Mouse (Mus musculus) heart, embryonic 14.5 days (tissue): Measurements from ENCODE around the gene Zcchc8. TPM values are rescaled to one million over a fixed set of nuclear protein-coding genes. Genes with fewer than 3 reads are reported as not detected.
"Not testable (repeated sequence)": the region's sequence is repeated elsewhere in the genome, so short reads cannot be mapped to it uniquely, and the experiment has no call there.

Experiments
- ATAC-seq: fragments of 200-750 bp; cut with Nextera tagmentation; 2 replicates; pipeline ENCODE4 v1.8.0; 2017; ENCODE audit warnings: low read depth, moderate TSS enrichment; ENCODE audit not compliant: insufficient number of reproducible peaks, insufficient read depth, low FRiP score
- H3K27ac ChIP-seq, 2 experiments: fragments of 200-500 bp in 1 of 2; fragments of 300-500 bp in 1 of 2; sonication (generic) in 1 of 2; replicated peaks in 1 of 2; 2 replicates each; pipeline ENCODE4 v1.5.1; 2012 to 2014; ENCODE audit warnings: low read depth in 2 of 2, low read length in 2 of 2, control low read depth in 1 of 2, mild to moderate bottlenecking in 1 of 2, mixed read lengths in 1 of 2; ENCODE audit not compliant: control insufficient read depth in 1 of 2, insufficient read depth in 1 of 2
- H3K27me3 ChIP-seq: fragments of 300-500 bp; sonication (generic); 2 replicates; pipeline ENCODE4 v1.6.1; 2014; ENCODE audit warnings: mild to moderate bottlenecking, low read length, control low read depth; ENCODE audit not compliant: control insufficient read depth, insufficient read depth
- H3K36me3 ChIP-seq: fragments of 300-500 bp; sonication (generic); 2 replicates; pipeline ENCODE4 v1.6.1; 2014; ENCODE audit warnings: mild to moderate bottlenecking, control low read depth, low read length, mixed read lengths; ENCODE audit not compliant: control insufficient read depth, insufficient read depth
- H3K4me1 ChIP-seq, 2 experiments: fragments of 200-500 bp in 1 of 2; fragments of 300-500 bp in 1 of 2; sonication (generic) in 1 of 2; 2 replicates each; pipeline ENCODE4 v1.6.1; 2012 to 2014; ENCODE audit warnings: low read length in 2 of 2, control low read depth in 1 of 2, mixed read lengths in 1 of 2; ENCODE audit not compliant: control insufficient read depth in 2 of 2, insufficient read depth in 2 of 2
- H3K4me2 ChIP-seq: fragments of 300-500 bp; sonication (generic); 2 replicates; pipeline ENCODE4 v1.6.1; 2014; ENCODE audit warnings: mild to moderate bottlenecking, low read length
- H3K4me3 ChIP-seq, 2 experiments: fragments of 200-500 bp in 1 of 2; fragments of 300-500 bp in 1 of 2; sonication (generic) in 1 of 2; 2 replicates each; pipeline ENCODE4 v1.5.1; 2012 to 2014; ENCODE audit warnings: low read length in 2 of 2, mild to moderate bottlenecking in 2 of 2, control low read depth in 1 of 2, low read depth in 1 of 2, moderate library complexity in 1 of 2; ENCODE audit not compliant: control insufficient read depth in 1 of 2, insufficient read depth in 1 of 2
- H3K9ac ChIP-seq: fragments of 300-500 bp; sonication (generic); 2 replicates; pipeline ENCODE4 v1.6.1; 2014; ENCODE audit warnings: mild to moderate bottlenecking, low read length
- H3K9me3 ChIP-seq: fragments of 300-500 bp; sonication (generic); 2 replicates; pipeline ENCODE4 v1.6.1; 2016; ENCODE audit warnings: low read length, control low read depth; ENCODE audit not compliant: control insufficient read depth
- WGBS: fragments of 180-500 bp; shearing (Covaris S2); extraction: QIAGEN DNeasy Blood & Tissue Kit; methylation state at CpG from one replicate; pipeline ENCODE4 v1.1.7; 2014; 5-methylcytosine and 5-hydroxymethylcytosine counted together
- polyA plus RNA-seq: library from polyadenylated mRNA; unstranded; fragments of >200 nt; fragmentation: Nextera tagmentation; extraction: Ambion mirVana; gene quantifications from 2 replicates; pipeline ENCODE4 v1.2.1, GENCODE M21; 2014

The Zcchc8 gene
- polyA plus RNA-seq, 1 experiment from 2014 or later = 57.0 TPM

DNA sequence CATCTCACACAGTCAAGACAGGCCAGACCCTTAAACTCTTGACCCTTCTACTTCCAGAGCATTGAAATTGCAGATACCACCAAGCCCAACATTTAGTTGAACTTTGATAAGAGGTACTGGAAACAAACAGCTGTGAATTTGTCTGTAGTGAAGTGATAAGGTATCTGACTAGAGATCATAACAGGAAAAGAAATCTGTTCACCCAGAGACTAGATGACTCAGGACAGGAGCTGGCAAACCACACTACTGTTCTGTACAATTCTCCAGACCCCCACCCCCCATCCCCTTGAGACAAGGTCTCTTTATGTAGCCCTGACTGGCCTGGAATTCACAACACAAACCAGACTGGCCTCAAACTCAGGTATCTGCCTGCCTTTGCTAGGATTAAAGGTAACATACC lies 25.4 kb upstream of the Zcchc8 start:
- peaks cover 3 to 23% of the 10 kb centered on the region in 2 experiments; a peak in 3 of 4 replicates for H3K4me1 ChIP-seq
- 0 out of 4 replicates have a peak overlapping the region, but pooled peaks of 1 of the 2 experiments have one; percentile 77 for H3K4me3 ChIP-seq
- H3K27me3 ChIP-seq = no peaks in the 10 kb centered on the region

DNA sequence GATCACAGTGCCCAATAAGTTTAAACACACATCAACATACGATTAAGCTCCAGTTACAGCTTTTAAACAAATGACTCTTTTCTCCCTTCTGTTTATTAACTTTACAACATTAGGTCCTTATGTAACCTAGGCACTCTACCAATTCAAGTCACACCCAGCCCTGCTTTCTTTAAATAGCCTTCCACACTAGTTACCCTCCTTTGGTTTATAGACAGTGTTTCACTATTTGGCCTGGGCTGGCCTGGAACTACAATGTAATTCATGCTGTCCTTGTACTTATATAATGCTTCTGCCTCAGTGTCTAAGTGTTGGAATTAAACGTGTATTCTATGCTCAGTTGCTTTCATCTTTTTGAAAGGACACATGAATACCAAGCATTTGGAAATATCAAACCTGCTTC lies 23.5 kb upstream of the Zcchc8 start:
- Histone ChIP-seq H3K4me3 (no peak overlapping the region), H3K4me2 (no peak overlapping the region), H3K27me3 (no peaks in the 10 kb centered on the region), H3K9me3 (no peaks in the 10 kb centered on the region), H3K36me3 (peaks cover 57% of the 10 kb centered on the region), H3K27ac (no peak overlapping the region), H3K9ac (no peak overlapping the region), H3K4me1 (peaks cover 2 to 23% of the 10 kb centered on the region in 2 experiments; a peak in 2 of 4 replicates)
- ATAC-seq = no peak
- 83% methylated on average over 2 of the region's 2 CpGs for WGBS

More for the DNA sequence above, 25.4 kb upstream of the Zcchc8 start:
- peak overlapping the region; percentile 88 for H3K9ac ChIP-seq
- ATAC-seq = no peak
- peak overlapping the region in 1 of 2 experiments; percentile 30; a peak in 1 of 4 replicates for H3K27ac ChIP-seq
- no peaks in the 10 kb centered on the region for H3K9me3 ChIP-seq
- peaks cover 38% of the 10 kb centered on the region for H3K36me3 ChIP-seq
- H3K4me2 ChIP-seq = peak overlapping the region; percentile 84

DNA sequence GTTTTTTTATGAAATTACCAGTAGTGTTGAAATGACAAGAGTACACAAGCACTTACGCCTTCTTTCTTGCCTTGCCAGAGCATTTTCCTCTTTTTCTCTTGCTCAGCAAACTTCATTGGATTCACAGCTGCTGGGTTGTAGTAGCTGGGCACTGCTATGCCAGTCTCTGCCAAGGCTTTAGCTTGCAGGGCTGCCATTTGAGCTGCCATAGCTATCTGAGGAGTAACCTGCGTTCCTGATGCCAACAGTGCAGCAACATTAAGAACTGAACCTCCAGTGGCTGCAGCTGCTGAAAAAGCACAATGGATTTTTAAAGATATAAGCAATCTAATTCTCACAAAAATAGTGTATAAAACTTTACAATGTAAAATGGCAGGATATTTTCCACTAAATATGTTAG lies 10.1 kb upstream of the Zcchc8 start:
- H3K36me3 ChIP-seq = peaks cover 87% of the 10 kb centered on the region
- H3K9me3 ChIP-seq = no peaks in the 10 kb centered on the region
- no peak overlapping the region for H3K9ac ChIP-seq
- H3K27ac ChIP-seq = no peak overlapping the region
- no peaks in the 10 kb centered on the region for H3K27me3 ChIP-seq
- no peak for ATAC-seq
- no peaks in the 10 kb centered on the region for H3K4me1 ChIP-seq
- WGBS = 98% methylated on average over 2 of the region's 2 CpGs
- H3K4me2 ChIP-seq = no peak overlapping the region
- H3K4me3 ChIP-seq = no peak overlapping the region

DNA sequence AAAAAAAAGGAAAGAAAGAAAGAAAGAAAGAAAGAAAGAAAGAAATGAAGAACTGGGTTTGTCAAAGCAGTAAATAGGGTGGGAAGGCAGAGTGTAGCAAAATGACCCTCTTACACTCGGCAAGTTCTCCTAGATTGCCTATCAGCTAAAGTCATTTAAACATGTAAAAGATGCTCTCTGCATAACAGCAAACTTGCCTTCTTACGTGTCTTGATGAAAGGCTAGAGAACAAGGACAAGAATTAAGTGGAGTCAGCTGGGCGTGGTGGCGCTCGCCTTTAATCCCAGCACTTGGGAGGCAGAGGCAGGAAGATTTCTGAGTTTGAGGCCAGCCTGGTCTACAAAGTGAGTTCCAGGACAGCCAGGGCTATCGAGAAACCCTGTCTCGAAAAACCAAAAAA lies 2.9 kb upstream of the Zcchc8 start:
- not testable (repeated sequence) for H3K4me3 ChIP-seq, ATAC-seq, H3K4me2 ChIP-seq, H3K9ac ChIP-seq, H3K27ac ChIP-seq, H3K4me1 ChIP-seq, H3K9me3 ChIP-seq, H3K27me3 ChIP-seq
- 86% methylated on average over 7 of the region's 7 CpGs for WGBS
- peaks cover 17% of the 10 kb centered on the region for H3K36me3 ChIP-seq

DNA sequence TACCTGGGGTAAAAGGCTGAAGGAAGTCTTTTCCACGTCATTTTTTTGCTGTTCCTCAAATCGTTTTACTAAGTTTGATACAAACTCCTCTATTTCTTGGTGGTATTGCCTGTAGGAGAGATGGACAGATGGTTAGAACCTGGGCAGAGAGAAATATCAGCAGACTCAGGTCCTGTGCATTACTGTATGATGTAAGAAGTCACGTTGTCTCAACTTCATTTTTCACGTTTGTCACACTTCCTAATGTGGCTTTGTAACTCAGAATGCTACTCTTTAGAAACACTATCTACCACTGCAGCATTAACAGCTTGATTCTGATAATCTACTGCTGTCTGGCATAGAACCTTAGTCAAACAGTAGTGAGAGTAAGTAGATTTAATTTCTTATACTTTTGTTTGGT lies 6.3 kb downstream of the Zcchc8 start:
- no peak overlapping the region for H3K4me3 ChIP-seq
- peaks cover 2 to 23% of the 10 kb centered on the region in 2 experiments; a peak in 3 of 4 replicates for H3K4me1 ChIP-seq
- no peak overlapping the region for H3K4me2 ChIP-seq
- no peak overlapping the region for H3K9ac ChIP-seq
- no peak overlapping the region for H3K27ac ChIP-seq
- WGBS = 82% methylated on average over 4 of the region's 4 CpGs
- H3K9me3 ChIP-seq = no peaks in the 10 kb centered on the region
- H3K27me3 ChIP-seq = no peaks in the 10 kb centered on the region
- peaks cover 82% of the 10 kb centered on the region for H3K36me3 ChIP-seq
- ATAC-seq = no peak

DNA sequence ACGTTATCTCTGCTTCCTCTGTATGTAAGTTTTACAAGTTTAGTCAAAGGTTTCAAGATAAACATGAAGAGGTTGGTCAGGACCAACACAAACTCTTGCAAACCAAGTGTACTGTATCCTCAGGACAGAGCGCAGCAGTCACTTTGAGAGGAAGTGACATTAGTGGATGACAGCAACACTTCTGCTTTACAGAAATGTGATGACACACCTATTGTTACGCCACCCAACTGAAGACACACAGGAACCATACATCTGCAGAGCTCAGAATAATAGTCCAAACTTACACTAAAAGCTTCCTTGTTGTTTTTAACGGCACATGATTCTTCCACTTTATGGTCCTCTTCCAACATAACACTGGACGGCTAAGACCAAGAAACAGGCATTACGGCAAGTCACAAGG lies 7.1 kb downstream of the Zcchc8 start:
- 90% methylated on average over 6 of the region's 6 CpGs for WGBS

DNA sequence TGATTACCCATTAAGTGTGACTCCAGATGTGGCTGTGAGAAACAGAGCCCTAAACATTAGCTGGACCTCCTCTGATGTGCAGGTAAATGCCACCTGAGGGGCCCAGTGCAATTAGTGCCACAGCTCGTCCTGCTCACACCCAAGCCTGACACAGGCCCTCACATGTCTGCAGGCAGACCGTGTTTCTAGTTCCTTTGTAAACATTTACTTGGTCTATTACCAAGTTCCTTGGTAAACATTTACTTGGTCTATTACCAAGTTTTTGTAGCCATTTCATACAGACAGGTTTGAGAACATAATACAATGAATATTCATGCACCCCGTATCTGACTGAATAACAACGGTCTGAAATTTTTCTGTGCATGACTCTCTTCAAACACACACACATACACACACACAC lies 11.3 kb downstream of the Zcchc8 start:
- Histone ChIP-seq H3K4me2 (no peak overlapping the region), H3K9ac (no peak overlapping the region), H3K27me3 (no peaks in the 10 kb centered on the region), H3K36me3 (peaks cover 97% of the 10 kb centered on the region), H3K4me3 (no peak overlapping the region), H3K9me3 (no peaks in the 10 kb centered on the region), H3K27ac (no peak overlapping the region), H3K4me1 (no peaks in the 10 kb centered on the region)
- no peak for ATAC-seq
- 93% methylated on average over 4 of the region's 4 CpGs for WGBS

More for the DNA sequence above, 7.1 kb downstream of the Zcchc8 start:
- Histone ChIP-seq H3K4me1 (peaks cover 2 to 15% of the 10 kb centered on the region in 2 experiments; a peak in 3 of 4 replicates), H3K36me3 (peaks cover 90% of the 10 kb centered on the region), H3K27me3 (no peaks in the 10 kb centered on the region), H3K4me3 (no peak overlapping the region), H3K9me3 (no peaks in the 10 kb centered on the region), H3K4me2 (no peak overlapping the region), H3K27ac (no peak overlapping the region), H3K9ac (no peak overlapping the region)
- no peak for ATAC-seq

DNA sequence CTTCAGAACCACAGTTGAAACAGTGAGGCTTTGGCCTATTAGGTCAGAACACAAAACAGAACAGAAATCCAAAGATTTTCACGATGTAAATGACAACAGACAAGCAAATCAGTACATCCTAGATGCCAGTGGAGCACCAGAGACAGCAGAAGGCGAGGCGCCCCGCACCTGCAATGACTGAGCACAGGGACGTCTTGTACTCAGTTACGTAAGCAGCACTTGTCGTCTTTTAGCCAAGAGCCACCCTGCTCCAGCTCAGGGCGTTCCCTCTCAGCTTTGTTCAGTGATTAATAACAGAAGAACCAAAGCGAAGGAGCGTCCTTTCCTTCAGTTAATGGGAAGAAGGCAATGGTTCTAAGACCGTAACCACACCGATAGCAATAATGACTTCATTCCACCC lies 12.3 kb downstream of the Zcchc8 start:
- H3K4me3 ChIP-seq = no peak overlapping the region
- H3K27ac ChIP-seq = no peak overlapping the region
- H3K4me1 ChIP-seq = no peaks in the 10 kb centered on the region
- peaks cover 97% of the 10 kb centered on the region for H3K36me3 ChIP-seq
- ATAC-seq = no peak
- WGBS = 93% methylated on average over 12 of the region's 12 CpGs
- H3K9ac ChIP-seq = no peak overlapping the region
- H3K27me3 ChIP-seq = no peaks in the 10 kb centered on the region
- no peaks in the 10 kb centered on the region for H3K9me3 ChIP-seq
- H3K4me2 ChIP-seq = no peak overlapping the region
